In the genomic region with DNA sequence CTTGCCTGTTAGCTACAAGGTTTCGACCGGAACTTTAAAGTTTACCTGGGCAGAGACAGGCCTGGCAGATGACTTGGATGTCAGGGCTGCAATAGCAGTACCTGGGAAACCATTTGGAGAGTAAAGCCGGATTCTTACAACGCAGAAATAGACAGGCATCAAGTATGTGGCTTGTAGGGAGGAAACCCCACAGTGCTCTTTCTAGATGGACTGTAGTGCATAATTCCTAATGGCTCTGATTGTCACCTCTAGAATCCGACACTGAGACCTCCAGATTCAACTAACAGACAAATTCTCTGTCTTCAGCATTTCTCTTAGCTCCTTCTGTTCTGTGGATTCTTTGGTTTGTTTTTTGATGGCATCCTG, we compare ENCODE assay signal across 10 mouse cellular contexts. TPM values are rescaled to one million over a fixed set of nuclear protein-coding genes. Genes with fewer than 3 reads are reported as not detected.
A peak's percentile ranks its signal among the peaks of the same experiment; 100 is the strongest.
DNase-seq lines count a peak whose midpoint lies in the region; ATAC-seq and TF ChIP-seq lines count a peak whose summit lies in the region.
"Had no signal": no experiment of that assay in that cellular context is flagged by ENCODE, and none has a peak within 500 bp of the region (broad histone marks: within the 10 kb centered on the region; RNA-seq: fewer than 3 reads in every experiment).

No protein-coding gene starts in this region.

- ATAC-seq in heart, postnatal 0 days (ENCODE audit: insufficient read depth, low read depth): no peak
- ATAC-seq in hindbrain, embryonic 14.5 days (ENCODE audit: low FRiP score): peak; percentile 47; the same call in 1 of the 2 replicates
- ATAC-seq in midbrain, embryonic 13.5 days: peak; percentile 59

- H3K9me3 ChIP-seq in heart, postnatal 0 days (replicated peaks; ENCODE audit: control insufficient read depth, low read length): no peaks in the 10 kb centered on the region
- no peaks in the 10 kb centered on the region for H3K9me3 ChIP-seq in hindbrain, embryonic 14.5 days (ENCODE audit: control insufficient read depth, low read length)
- no peaks in the 10 kb centered on the region for H3K9me3 ChIP-seq in midbrain, embryonic 13.5 days

- H3K36me3 ChIP-seq in heart, postnatal 0 days (replicated peaks; ENCODE audit: control insufficient read depth, insufficient read depth, low read length): peaks cover 11% of the 10 kb centered on the region; the same call in 1 of the 2 replicates
- H3K36me3 ChIP-seq in hindbrain, embryonic 14.5 days (replicated peaks; ENCODE audit: control insufficient read depth, insufficient read depth): peaks cover 18% of the 10 kb centered on the region
- H3K36me3 ChIP-seq in midbrain, embryonic 13.5 days: peaks cover 19% of the 10 kb centered on the region

- H3K4me3 ChIP-seq in heart, postnatal 0 days (ENCODE audit: low read depth, low read length): peak overlapping the region; percentile 63; the same call in 1 of the 2 replicates
- H3K4me3 ChIP-seq in brown adipose tissue, adult 24 weeks (ENCODE audit: insufficient read depth, low read depth, low read length): peak overlapping the region; percentile 78
- H3K4me3 ChIP-seq in hindbrain, embryonic 14.5 days (replicated peaks; ENCODE audit: low read length): peak overlapping the region; percentile 69
- peak overlapping the region; percentile 78 for H3K4me3 ChIP-seq in midbrain, embryonic 13.5 days (replicated peaks)

- no peak for TF ChIP-seq EP300 in heart, postnatal 0 days (IDR thresholded peaks at IDR 0.05; ENCODE audit: low read depth)

- WGBS in heart, postnatal 0 days: 21% methylated on average over 5 of the region's 5 CpGs
- WGBS in hindbrain, embryonic 14.5 days: 7% methylated on average over 5 of the region's 5 CpGs
- 7% methylated on average over 5 of the region's 5 CpGs for WGBS in midbrain, embryonic 13.5 days

- no peak overlapping the region for H3K27ac ChIP-seq in heart, postnatal 0 days (ENCODE audit: low read depth)
- no peak overlapping the region for H3K27ac ChIP-seq in brown adipose tissue, adult 24 weeks (replicated peaks; ENCODE audit: low read depth, low read length)
- 0 out of 2 replicates have a peak overlapping the region, but pooled peaks have one; percentile 55 for H3K27ac ChIP-seq in hindbrain, embryonic 14.5 days
- peak overlapping the region; percentile 96 for H3K27ac ChIP-seq in midbrain, embryonic 13.5 days

- H3K4me2 ChIP-seq in heart, postnatal 0 days (ENCODE audit: low read depth, low read length): no peak overlapping the region
- peak overlapping the region; percentile 61 for H3K4me2 ChIP-seq in hindbrain, embryonic 14.5 days (replicated peaks)
- peak overlapping the region; percentile 72 for H3K4me2 ChIP-seq in midbrain, embryonic 13.5 days (replicated peaks)

- no peaks in the 10 kb centered on the region for H3K4me1 ChIP-seq in heart, postnatal 0 days (ENCODE audit: control insufficient read depth, insufficient read depth)
- H3K4me1 ChIP-seq in brown adipose tissue, adult 24 weeks (ENCODE audit: control insufficient read depth, insufficient read depth, insufficient read length, low read length): no peaks in the 10 kb centered on the region
- peaks cover 12% of the 10 kb centered on the region for H3K4me1 ChIP-seq in hindbrain, embryonic 14.5 days (replicated peaks; ENCODE audit: control insufficient read depth, insufficient read depth, low read length)
- H3K4me1 ChIP-seq in midbrain, embryonic 13.5 days (replicated peaks): peaks cover 23% of the 10 kb centered on the region

- no peak overlapping the region for H3K9ac ChIP-seq in heart, postnatal 0 days (replicated peaks; ENCODE audit: low read depth, low read length)
- peak overlapping the region; percentile 81 for H3K9ac ChIP-seq in hindbrain, embryonic 14.5 days
- no peak overlapping the region for H3K9ac ChIP-seq in midbrain, embryonic 13.5 days (replicated peaks)

- no peak for DNase-seq in heart, postnatal 0 days (ENCODE audit: low spot score)
- no peak for DNase-seq in heart, postnatal 25 days (ENCODE audit: low spot score)
- DNase-seq in hindbrain, embryonic 14.5 days (ENCODE audit: low spot score): no peak
- DNase-seq in left cerebral cortex, postnatal 10 days (ENCODE audit: extremely low spot score in 1 of 2, low spot score in 2 of 2): no peak
- DNase-seq in adrenal gland, adult 8-10 months: no peak
- DNase-seq in cerebellum, postnatal 25 days: no peak

- TF ChIP-seq CTCF in heart, postnatal 0 days (IDR thresholded peaks at IDR 0.05; ENCODE audit: low read depth): peak; percentile 8; the same call in 1 of the 2 replicates

- no peaks in the 10 kb centered on the region for H3K27me3 ChIP-seq in heart, postnatal 0 days (ENCODE audit: control insufficient read depth, insufficient read depth, low read length)
- no peaks in the 10 kb centered on the region for H3K27me3 ChIP-seq in hindbrain, embryonic 14.5 days (ENCODE audit: control insufficient read depth, insufficient read depth, low read length)
- 0 out of 2 replicates have a peak, but pooled peaks cover 3% of the 10 kb centered on the region for H3K27me3 ChIP-seq in midbrain, embryonic 13.5 days

- intact Hi-C loops in heart, postnatal 25 days (cut with DNase I): no loop called here
- intact Hi-C loops in left cerebral cortex, postnatal 10 days (cut with DNase I): no loop called here

RNA-seq across cellular contexts. Expression of gene Zfp287, which starts 0.3 kb away (rescaled TPM):
- total RNA-seq in heart, postnatal 0 days (2014; rRNA removed; ENCODE audit: low replicate concordance): 1.9 and 3.2 TPM in 2 replicates
- 2.2 and 2.3 TPM in 2 replicates for polyA plus RNA-seq in heart, postnatal 0 days (2015; fragmentation: Nextera tagmentation; extraction: Ambion mirVana)
- total RNA-seq in heart, postnatal 25 days (2021): 1 to 10 TPM; 2.4 to 2.8 TPM
- 0.46 and 0.91 TPM in 2 replicates for polyA plus RNA-seq in brown adipose tissue, adult 24 weeks (2012; ENCODE audit: insufficient read depth, insufficient read length, missing spikeins)
- polyA plus RNA-seq in hindbrain, embryonic 14.5 days (2014; fragmentation: Nextera tagmentation; extraction: Ambion mirVana): 18.5 and 19.4 TPM in 2 replicates
- 21.2 and 22.2 TPM in 2 replicates for polyA plus RNA-seq in midbrain, embryonic 13.5 days (2015; fragmentation: Nextera tagmentation; extraction: Ambion mirVana)
- 10 to 100 TPM; 16.8 to 19.1 TPM for total RNA-seq in left cerebral cortex, postnatal 10 days (2021)
- total RNA-seq in adrenal gland, adult 8-10 months (2022): 1 to 10 TPM; 4.5 to 9.8 (median 6.8) TPM
- total RNA-seq: MEL had no signal

RNA-seq across cellular contexts. Expression of gene Gm10428, which starts 20.9 kb away (rescaled TPM):
- total RNA-seq in heart, postnatal 0 days (2014; rRNA removed; ENCODE audit: low replicate concordance): not detected in 2 replicates
- polyA plus RNA-seq in heart, postnatal 0 days (2015; fragmentation: Nextera tagmentation; extraction: Ambion mirVana): not detected in 2 replicates
- total RNA-seq in heart, postnatal 25 days (2021): not detected
- polyA plus RNA-seq in brown adipose tissue, adult 24 weeks (2012; ENCODE audit: insufficient read depth, insufficient read length, missing spikeins): not detected in 2 replicates
- polyA plus RNA-seq in hindbrain, embryonic 14.5 days (2014; fragmentation: Nextera tagmentation; extraction: Ambion mirVana): not detected in 2 replicates
- not detected in 2 replicates for polyA plus RNA-seq in midbrain, embryonic 13.5 days (2015; fragmentation: Nextera tagmentation; extraction: Ambion mirVana)
- not detected for total RNA-seq in left cerebral cortex, postnatal 10 days (2021)
- total RNA-seq in adrenal gland, adult 8-10 months (2022): not detected
- total RNA-seq: layer of hippocampus, postnatal 14 days; MEL had no signal

RNA-seq across cellular contexts. Expression of gene Zfp286, which starts 57.3 kb away (rescaled TPM):
- 2.0 and 3.5 TPM in 2 replicates for total RNA-seq in heart, postnatal 0 days (2014; rRNA removed; ENCODE audit: low replicate concordance)
- 3.3 and 3.5 TPM in 2 replicates for polyA plus RNA-seq in heart, postnatal 0 days (2015; fragmentation: Nextera tagmentation; extraction: Ambion mirVana)
- 1 to 10 TPM; 1.6 to 2.3 TPM for total RNA-seq in heart, postnatal 25 days (2021)
- polyA plus RNA-seq in brown adipose tissue, adult 24 weeks (2012; ENCODE audit: insufficient read depth, insufficient read length, missing spikeins): 1.1 TPM in 1 of 2 replicates, not detected in the other
- 27.1 and 28.9 TPM in 2 replicates for polyA plus RNA-seq in hindbrain, embryonic 14.5 days (2014; fragmentation: Nextera tagmentation; extraction: Ambion mirVana)
- 35.4 and 37.9 TPM in 2 replicates for polyA plus RNA-seq in midbrain, embryonic 13.5 days (2015; fragmentation: Nextera tagmentation; extraction: Ambion mirVana)
- total RNA-seq in left cerebral cortex, postnatal 10 days (2021): 10 to 100 TPM; 23.5 to 24.5 TPM
- total RNA-seq in adrenal gland, adult 8-10 months (2022): 1 to 10 TPM; 2.9 to 4.8 (median 4.3) TPM
- total RNA-seq: MEL had no signal

Comparison
In these comparisons a context has a peak if more than half of its experiments do, and no peak if none do; other contexts are left out.
1. H3K27ac ChIP-seq: peak in hindbrain, embryonic 14.5 days (single experiment) and midbrain, embryonic 13.5 days (single experiment); none in heart, postnatal 0 days (single experiment) and brown adipose tissue, adult 24 weeks (single experiment).
2. Peak in every context shown above with its lines, with median percentiles within 50 percentile points of each other: H3K4me3 ChIP-seq.